ENCODE assay signal across 9 mouse cellular contexts in the genomic region with DNA sequence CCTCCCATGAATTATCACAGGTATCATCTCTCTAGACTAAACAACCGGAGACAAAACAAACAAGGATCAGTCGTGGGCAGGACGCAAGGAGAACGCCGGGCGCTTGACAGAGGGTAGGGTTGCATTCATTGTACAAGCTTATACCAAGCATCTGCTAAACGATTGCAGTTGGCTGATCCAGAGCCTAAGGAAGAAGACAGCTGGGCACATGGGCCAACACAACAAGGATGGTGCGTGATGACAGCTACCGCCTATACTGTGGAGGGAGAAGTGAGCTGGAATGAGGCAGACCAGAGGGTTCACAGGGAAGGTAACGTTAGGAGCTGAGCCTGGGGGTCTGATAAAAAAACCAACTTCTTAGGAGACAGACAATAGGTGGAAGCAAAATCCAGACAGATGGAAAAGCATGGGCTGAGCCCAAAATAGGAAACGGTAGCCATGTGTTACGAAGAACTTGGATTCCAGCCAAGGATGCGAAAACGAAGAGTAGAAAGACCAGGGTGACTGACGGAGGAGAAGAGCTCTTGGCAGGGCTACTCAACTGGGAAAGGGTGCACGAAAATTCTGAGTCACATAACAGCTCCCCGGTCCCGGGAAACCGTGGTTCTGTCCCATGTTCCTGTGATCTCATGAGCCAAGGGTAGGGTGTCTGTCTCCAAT. TPM values are rescaled to one million over a fixed set of nuclear protein-coding genes. Genes with fewer than 3 reads are reported as not detected.
DNase-seq lines count a peak whose midpoint lies in the region; ATAC-seq and TF ChIP-seq lines count a peak whose summit lies in the region.
"Had no signal": no experiment of that assay in that cellular context is flagged by ENCODE, and none has a peak within 500 bp of the region (broad histone marks: within the 10 kb centered on the region; RNA-seq: fewer than 3 reads in every experiment).

No protein-coding gene starts in this region.

- H3K4me1 ChIP-seq in kidney, adult 2 months (ENCODE audit: control insufficient read depth, insufficient read depth, low read length) = no peaks in the 10 kb centered on the region
- peaks cover 4% of the 10 kb centered on the region for H3K4me1 ChIP-seq in heart, embryonic 13.5 days

- H3K27ac ChIP-seq in kidney, adult 2 months (ENCODE audit: insufficient read depth, low read depth, low read length) = no peak overlapping the region
- H3K27ac ChIP-seq in heart, embryonic 13.5 days (replicated peaks) = peak overlapping the region; percentile 36; the same call in 1 of the 2 replicates
- H3K27ac ChIP-seq: macrophage had no signal

- TF ChIP-seq POLR2A in kidney, adult 2 months (IDR thresholded peaks at IDR 0.05; ENCODE audit: low read depth, low read length) = no peak

- no peaks in the 10 kb centered on the region for H3K27me3 ChIP-seq in kidney, adult 2 months (replicated peaks; ENCODE audit: control insufficient read depth, insufficient read depth, low read length)
- H3K27me3 ChIP-seq in heart, embryonic 13.5 days (replicated peaks) = no peaks in the 10 kb centered on the region

- no peak overlapping the region for H3K9ac ChIP-seq in heart, embryonic 13.5 days

- 47% methylated on average over 19 of the region's 19 CpGs for WGBS in kidney, adult 2 months
- WGBS in heart, embryonic 13.5 days = 66% methylated on average over 19 of the region's 19 CpGs

- no peak overlapping the region for H3K4me3 ChIP-seq in kidney, adult 2 months (ENCODE audit: insufficient read depth, low read depth, low read length)
- no peak overlapping the region for H3K4me3 ChIP-seq in heart, embryonic 13.5 days

- peak; percentile 68 for DNase-seq in kidney, adult 2 months
- no peak for DNase-seq in kidney, adult 18-20 months
- peak; percentile 43 to 57 for DNase-seq in layer of hippocampus, postnatal 14 days (ENCODE audit: low spot score in 2 of 2)
- DNase-seq in right cerebral cortex, postnatal 36 days (ENCODE audit: low spot score in 2 of 2) = peak; percentile 12 to 17
- DNase-seq in embryo, embryonic 10.5 days (ENCODE audit: low spot score) = no peak
- no peak for DNase-seq in adrenal gland, postnatal 14 days
- DNase-seq in adrenal gland, adult 18-20 months (ENCODE audit: low spot score in 2 of 2) = no peak

- peaks cover 10% of the 10 kb centered on the region; the same call in 1 of the 2 replicates for H3K9me3 ChIP-seq in heart, embryonic 13.5 days

- TF ChIP-seq CTCF in kidney, adult 2 months (conservative IDR thresholded peaks at IDR 0.05; ENCODE audit: insufficient read depth, insufficient read length, low read depth, low read length) = no peak

- ATAC-seq in heart, embryonic 13.5 days (ENCODE audit: extremely low read depth, insufficient number of reproducible peaks, low FRiP score, low TSS enrichment) = no peak

- H3K4me2 ChIP-seq in heart, embryonic 13.5 days = no peak overlapping the region

- H3K36me3 ChIP-seq in kidney, adult 2 months (ENCODE audit: control insufficient read depth, insufficient read depth, low read length) = no peaks in the 10 kb centered on the region; the same call in 1 of the 2 replicates
- peaks cover 28% of the 10 kb centered on the region for H3K36me3 ChIP-seq in heart, embryonic 13.5 days

RNA-seq across cellular contexts. Expression of a gene that starts 53.9 kb away (rescaled TPM):
- 14.9 and 17.5 TPM in 2 replicates for polyA plus RNA-seq in kidney, adult 2 months (2012; rRNA removed)
- 19.4 and 20.1 TPM in 2 replicates for polyA plus RNA-seq in heart, embryonic 13.5 days (2015; fragmentation: Nextera tagmentation; extraction: Ambion mirVana)
- total RNA-seq in layer of hippocampus, postnatal 14 days (2021) = 10 to 100 TPM; 28.4 to 30.1 TPM
- total RNA-seq in adrenal gland, postnatal 14 days (2021) = 56.2 and 60.0 TPM in 2 replicates
- 10 to 100 TPM; 63.0 to 74.4 TPM for total RNA-seq in adrenal gland, adult 18-20 months (2021)

Comparison
In these comparisons a context has a peak if more than half of its experiments do, and no peak if none do; other contexts are left out.
1. DNase-seq: peak in kidney, adult 2 months (single experiment), layer of hippocampus, postnatal 14 days (2 of 2) and right cerebral cortex, postnatal 36 days (2 of 2); none in kidney, adult 18-20 months (single experiment), embryo, embryonic 10.5 days (single experiment), adrenal gland, postnatal 14 days (single experiment) and adrenal gland, adult 18-20 months (0 of 2).